Mouse (Mus musculus) layer of hippocampus, postnatal 10 days (tissue): ENCODE results near the gene Actn3. TPM values are rescaled to one million over a fixed set of nuclear protein-coding genes. Genes with fewer than 3 reads are reported as not detected.
"Not testable (repeated sequence)": the region's sequence is repeated elsewhere in the genome, so short reads cannot be mapped to it uniquely, and the experiment has no call there.

Experiments used
- DNase-seq, 2 experiments: peaks; one replicate each; pipeline ENCODE4 v3.0.0; 2021; ENCODE audit warnings: low spot score in 2 of 2
- total RNA-seq, 2 experiments: library from RNA; stranded (reverse); gene quantifications; 2 replicates each; pipeline ENCODE4 v1.2.3; 2021

Gene Actn3
- total RNA-seq, 2 experiments from 2014 or later: 1.9 to 2.1 TPM

GRCm38 (mm10) chr19:4812334-4812949 lies 65.3 kb downstream of the Actn3 start:
- not testable (repeated sequence) for DNase-seq

GRCm38 (mm10) chr19:4811909-4812242 lies 65.8 kb downstream of the Actn3 start:
- DNase-seq: no peak

Other genes starting within 250 kb of the Actn3 start
- 1 to 10 TPM; 2.1 to 2.3 TPM for gene Gm960, start 179.2 kb downstream of the Actn3 start, total RNA-seq
- 100 to 1,000 TPM; 545 to 601 TPM for gene Sptbn2, start 166.7 kb downstream of the Actn3 start, total RNA-seq
- 10 to 100 TPM; 16.6 to 16.8 TPM for gene Rbm4b, start 121.4 kb downstream of the Actn3 start, total RNA-seq
- gene Rbm4, start 84.0 kb downstream of the Actn3 start, total RNA-seq: 10 to 100 TPM; 68.7 to 71.1 TPM
- 10 to 100 TPM; 20.7 to 22.3 TPM for gene Gm21992, start 66.3 kb downstream of the Actn3 start, total RNA-seq
- 10 to 100 TPM; 41.2 to 49.4 TPM for gene Rbm14, start 66.3 kb downstream of the Actn3 start, total RNA-seq
- gene Ccs, start 38.6 kb downstream of the Actn3 start, total RNA-seq: 10 to 100 TPM; 39.4 to 47.5 TPM
- 1 to 10 TPM; 1.9 to 2.6 TPM for gene Ccdc87, start 38.5 kb downstream of the Actn3 start, total RNA-seq
- gene Ctsf, start 22.8 kb downstream of the Actn3 start, total RNA-seq: 100 to 1,000 TPM in 1 of 2 experiments, 10 to 100 TPM in 1; 95.2 to 102 TPM
- gene Zdhhc24, start 759 bp upstream of the Actn3 start, total RNA-seq: 10 to 100 TPM; 23.5 to 26.3 TPM
- 10 to 100 TPM; 31.3 to 34.8 TPM for gene Bbs1, start 28.7 kb upstream of the Actn3 start, total RNA-seq
- gene Dpp3, start 50.4 kb upstream of the Actn3 start, total RNA-seq: 10 to 100 TPM; 62.0 to 62.7 TPM
- 10 to 100 TPM; 18.0 to 18.4 TPM for gene Peli3, start 65.2 kb upstream of the Actn3 start, total RNA-seq
- 10 to 100 TPM; 62.7 to 68.8 TPM for gene Mrpl11, start 84.2 kb upstream of the Actn3 start, total RNA-seq
- 1 to 10 TPM; 4.8 to 5.0 TPM for gene Npas4, start 112.4 kb upstream of the Actn3 start, total RNA-seq
- gene Slc29a2, start 146.0 kb upstream of the Actn3 start, total RNA-seq: 10 to 100 TPM; 21.0 to 21.9 TPM
- gene B4gat1, start 160.9 kb upstream of the Actn3 start, total RNA-seq: 100 to 1,000 TPM; 125 to 126 TPM
- 1 to 10 TPM; 3.4 to 6.9 TPM for gene AC124502.3, start 161.0 kb upstream of the Actn3 start, total RNA-seq
- gene Brms1, start 163.4 kb upstream of the Actn3 start, total RNA-seq: 10 to 100 TPM in 1 of 2 experiments, 1 to 10 TPM in 1; 8.7 to 11.9 TPM
- 10 to 100 TPM; 26.4 to 26.6 TPM for gene Rin1, start 172.6 kb upstream of the Actn3 start, total RNA-seq
- gene Cd248, start 190.2 kb upstream of the Actn3 start, total RNA-seq: 10 to 100 TPM in 1 of 2 experiments, 1 to 10 TPM in 1; 9.9 to 10.2 TPM
- 10 to 100 TPM; 96.6 to 98.0 TPM for gene Tmem151a, start 207.6 kb upstream of the Actn3 start, total RNA-seq
- 10 to 100 TPM; 24.7 to 29.9 TPM for gene Yif1a, start 210.6 kb upstream of the Actn3 start, total RNA-seq
- 100 to 1,000 TPM; 743 to 783 TPM for gene Cnih2, start 220.6 kb upstream of the Actn3 start, total RNA-seq
- gene Rab1b, start 229.2 kb upstream of the Actn3 start, total RNA-seq: 100 to 1,000 TPM; 163 to 166 TPM
- gene Klc2, start 240.7 kb upstream of the Actn3 start, total RNA-seq: 100 to 1,000 TPM; 170 to 176 TPM